Mouse (Mus musculus): ENCODE measurements around the gene Lpp. TPM values are rescaled to one million over a fixed set of nuclear protein-coding genes. Genes with fewer than 3 reads are reported as not detected.

Lpp gene
- polyA plus RNA-seq, 1 experiment from 2014 or later, result 46.6 TPM

DNA sequence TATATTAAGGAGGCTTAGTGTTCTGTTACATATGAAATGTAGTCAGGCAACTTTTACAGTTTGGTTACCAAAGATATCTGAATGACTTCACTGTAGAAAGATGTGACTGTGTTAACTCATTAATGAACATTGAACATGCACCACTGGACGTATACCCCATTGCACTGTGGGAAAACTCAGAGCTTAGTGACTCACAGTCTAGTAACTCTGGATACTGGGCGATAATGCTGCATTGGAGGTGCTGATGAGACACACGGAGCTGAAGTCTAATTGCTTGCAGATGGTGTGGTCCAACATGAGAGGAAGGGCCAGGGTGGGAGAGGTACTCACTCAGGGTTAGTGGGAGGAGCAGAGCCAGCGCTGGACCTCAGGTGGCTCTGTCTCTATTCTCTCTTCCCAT lies 34.7 kb downstream of the Lpp start:
- ATAC-seq (ENCODE audit: insufficient number of reproducible peaks, insufficient read depth, low FRiP score, low read depth), result no peak

DNA sequence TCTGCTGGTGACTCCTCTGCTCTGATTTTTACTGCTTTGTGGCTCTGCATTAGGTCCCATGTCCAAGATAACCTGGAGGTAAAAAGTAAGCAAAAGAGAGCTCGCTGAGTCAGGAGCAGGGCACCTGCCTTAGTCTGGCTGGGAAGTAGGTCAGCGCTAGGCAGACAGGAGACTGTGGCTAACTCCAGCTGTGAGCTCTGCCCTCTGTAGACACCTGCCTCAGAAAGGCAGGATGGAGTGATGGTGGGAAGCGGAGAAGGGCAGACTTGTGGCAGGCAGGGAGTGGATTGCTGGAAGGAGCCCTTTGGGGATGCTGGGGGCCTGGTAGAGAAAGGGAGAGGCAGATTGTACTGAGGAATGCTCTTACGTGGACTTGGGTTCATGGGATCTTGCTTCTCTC lies 35.4 kb downstream of the Lpp start:
- Histone ChIP-seq H3K27ac (replicated peaks in 1 of 2; ENCODE audit: control insufficient read depth in 1 of 2, insufficient read depth in 1 of 2, low read depth in 2 of 2, low read length in 2 of 2) (no peak overlapping the region; a peak in 1 of 4 replicates), H3K4me1 (ENCODE audit: control insufficient read depth in 2 of 2, insufficient read depth in 2 of 2, low read length in 2 of 2) (peaks cover 30 to 76% of the 10 kb centered on the region in 2 experiments)

More for the DNA sequence above, 34.7 kb downstream of the Lpp start:
- H3K9ac ChIP-seq (ENCODE audit: low read length), result no peak overlapping the region
- H3K4me1 ChIP-seq (ENCODE audit: control insufficient read depth in 2 of 2, insufficient read depth in 2 of 2, low read length in 2 of 2), result peaks cover 30 to 76% of the 10 kb centered on the region in 2 experiments
- H3K4me3 ChIP-seq (ENCODE audit: control insufficient read depth in 1 of 2, insufficient read depth in 1 of 2, low read depth in 1 of 2, low read length in 2 of 2), result no peak overlapping the region
- no peaks in the 10 kb centered on the region for H3K27me3 ChIP-seq (ENCODE audit: control insufficient read depth, insufficient read depth, low read length)
- H3K9me3 ChIP-seq (ENCODE audit: control insufficient read depth, low read length), result no peaks in the 10 kb centered on the region
- 59% methylated on average over 4 of the region's 4 CpGs for WGBS
- H3K4me2 ChIP-seq (ENCODE audit: low read length), result no peak overlapping the region
- no peaks in the 10 kb centered on the region for H3K36me3 ChIP-seq (ENCODE audit: control insufficient read depth, insufficient read depth, low read length)
- peak overlapping the region in 1 of 2 experiments; percentile 17; a peak in 1 of 4 replicates for H3K27ac ChIP-seq (replicated peaks in 1 of 2; ENCODE audit: control insufficient read depth in 1 of 2, insufficient read depth in 1 of 2, low read depth in 2 of 2, low read length in 2 of 2)

DNA sequence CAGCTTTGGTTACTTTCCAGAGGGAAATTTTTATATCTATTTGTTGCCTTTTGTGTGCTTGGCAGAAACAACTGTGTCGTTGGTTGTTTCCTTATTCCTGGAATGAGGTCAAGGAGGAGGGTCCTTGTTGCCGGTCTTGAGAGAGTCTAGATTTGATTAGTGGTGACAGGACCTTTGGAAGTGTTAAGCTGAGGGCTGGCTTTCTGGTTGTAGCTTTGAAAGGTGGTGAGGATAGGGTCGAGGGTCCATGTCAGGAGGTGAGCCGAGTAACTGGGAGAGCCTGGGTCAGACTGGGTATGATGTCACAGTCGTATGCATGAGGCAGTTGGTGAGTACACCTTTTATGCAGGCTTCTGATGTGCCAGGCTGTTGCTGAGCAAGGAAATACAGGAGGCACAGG lies 36.4 kb downstream of the Lpp start:
- Histone ChIP-seq H3K27me3 (ENCODE audit: control insufficient read depth, insufficient read depth, low read length) (no peaks in the 10 kb centered on the region), H3K36me3 (ENCODE audit: control insufficient read depth, insufficient read depth, low read length) (no peaks in the 10 kb centered on the region), H3K9me3 (ENCODE audit: control insufficient read depth, low read length) (no peaks in the 10 kb centered on the region), H3K4me1 (ENCODE audit: control insufficient read depth in 2 of 2, insufficient read depth in 2 of 2, low read length in 2 of 2) (peaks cover 30 to 76% of the 10 kb centered on the region in 2 experiments), H3K27ac (replicated peaks in 1 of 2; ENCODE audit: control insufficient read depth in 1 of 2, insufficient read depth in 1 of 2, low read depth in 2 of 2, low read length in 2 of 2) (no peak overlapping the region), H3K4me2 (ENCODE audit: low read length) (no peak overlapping the region), H3K9ac (ENCODE audit: low read length) (no peak overlapping the region; the same call in 1 of the 2 replicates), H3K4me3 (ENCODE audit: control insufficient read depth in 1 of 2, insufficient read depth in 1 of 2, low read depth in 1 of 2, low read length in 2 of 2) (no peak overlapping the region)
- WGBS, result 24% methylated on average over 5 of the region's 5 CpGs
- no peak for ATAC-seq (ENCODE audit: insufficient number of reproducible peaks, insufficient read depth, low FRiP score, low read depth)

More for the DNA sequence above, 35.4 kb downstream of the Lpp start:
- WGBS, result 84% methylated on average over 4 of the region's 4 CpGs
- Histone ChIP-seq H3K4me3 (ENCODE audit: control insufficient read depth in 1 of 2, insufficient read depth in 1 of 2, low read depth in 1 of 2, low read length in 2 of 2) (no peak overlapping the region), H3K9ac (ENCODE audit: low read length) (no peak overlapping the region), H3K27me3 (ENCODE audit: control insufficient read depth, insufficient read depth, low read length) (no peaks in the 10 kb centered on the region), H3K4me2 (ENCODE audit: low read length) (no peak overlapping the region), H3K9me3 (ENCODE audit: control insufficient read depth, low read length) (no peaks in the 10 kb centered on the region), H3K36me3 (ENCODE audit: control insufficient read depth, insufficient read depth, low read length) (no peaks in the 10 kb centered on the region)
- no peak for ATAC-seq (ENCODE audit: insufficient number of reproducible peaks, insufficient read depth, low FRiP score, low read depth)

DNA sequence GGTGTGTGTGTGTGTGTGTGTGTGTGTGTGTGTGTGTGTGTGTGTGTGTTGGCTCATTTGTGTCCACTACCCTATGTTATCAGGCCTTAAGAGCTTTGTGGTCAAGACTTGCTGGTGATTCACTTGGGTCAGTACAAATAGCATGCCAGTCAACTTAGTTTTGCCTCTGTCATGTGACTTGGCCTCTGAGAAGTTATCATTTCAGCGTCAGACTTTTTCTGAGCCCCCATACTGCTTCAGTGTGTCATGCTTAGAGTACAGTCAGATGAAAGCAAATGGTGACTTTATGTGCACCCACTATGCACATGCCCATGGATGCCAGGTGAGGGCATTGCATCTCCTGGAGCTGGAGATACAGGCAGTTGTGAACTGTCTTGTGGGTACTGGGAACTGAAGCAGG lies 38.5 kb downstream of the Lpp start:
- no peak overlapping the region for H3K4me2 ChIP-seq (ENCODE audit: low read length)
- WGBS, result 53% methylated on average over 1 of the region's 1 CpGs
- no peak overlapping the region for H3K9ac ChIP-seq (ENCODE audit: low read length)
- no peaks in the 10 kb centered on the region for H3K9me3 ChIP-seq (ENCODE audit: control insufficient read depth, low read length)
- ATAC-seq (ENCODE audit: insufficient number of reproducible peaks, insufficient read depth, low FRiP score, low read depth), result no peak
- peaks cover 41 to 76% of the 10 kb centered on the region in 2 experiments for H3K4me1 ChIP-seq (ENCODE audit: control insufficient read depth in 2 of 2, insufficient read depth in 2 of 2, low read length in 2 of 2)
- H3K27me3 ChIP-seq (ENCODE audit: control insufficient read depth, insufficient read depth, low read length), result no peaks in the 10 kb centered on the region
- no peaks in the 10 kb centered on the region for H3K36me3 ChIP-seq (ENCODE audit: control insufficient read depth, insufficient read depth, low read length)
- H3K4me3 ChIP-seq (ENCODE audit: control insufficient read depth in 1 of 2, insufficient read depth in 1 of 2, low read depth in 1 of 2, low read length in 2 of 2), result no peak overlapping the region
- no peak overlapping the region for H3K27ac ChIP-seq (replicated peaks in 1 of 2; ENCODE audit: control insufficient read depth in 1 of 2, insufficient read depth in 1 of 2, low read depth in 2 of 2, low read length in 2 of 2)

DNA sequence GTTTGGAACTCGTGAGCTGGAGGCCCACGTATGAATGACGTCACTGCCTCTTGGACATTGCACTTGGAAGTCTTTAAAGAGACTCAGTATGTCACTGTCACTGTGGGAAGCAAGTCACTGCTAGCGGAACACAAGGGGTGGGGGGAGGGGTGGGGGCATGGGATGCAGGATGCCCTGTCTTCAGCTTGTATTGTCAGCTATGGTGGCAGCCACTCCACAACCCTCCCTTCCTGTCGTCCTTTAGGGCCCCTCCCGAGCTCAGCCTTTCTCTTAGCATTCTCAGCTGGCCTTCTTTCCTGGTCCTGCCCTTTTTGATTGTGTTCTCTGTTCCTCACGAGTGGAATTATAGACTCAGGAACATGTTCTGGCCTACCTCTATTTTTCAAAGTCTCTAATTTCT lies 40.3 kb downstream of the Lpp start:
- Histone ChIP-seq H3K4me1 (ENCODE audit: control insufficient read depth in 2 of 2, insufficient read depth in 2 of 2, low read length in 2 of 2) (peaks cover 46 to 74% of the 10 kb centered on the region in 2 experiments), H3K27me3 (ENCODE audit: control insufficient read depth, insufficient read depth, low read length) (no peaks in the 10 kb centered on the region), H3K36me3 (ENCODE audit: control insufficient read depth, insufficient read depth, low read length) (no peaks in the 10 kb centered on the region), H3K27ac (replicated peaks in 1 of 2; ENCODE audit: control insufficient read depth in 1 of 2, insufficient read depth in 1 of 2, low read depth in 2 of 2, low read length in 2 of 2) (peak overlapping the region in 1 of 2 experiments; percentile 87; a peak in 2 of 4 replicates), H3K4me3 (ENCODE audit: control insufficient read depth in 1 of 2, insufficient read depth in 1 of 2, low read depth in 1 of 2, low read length in 2 of 2) (no peak overlapping the region), H3K4me2 (ENCODE audit: low read length) (peak overlapping the region; percentile 35), H3K9ac (ENCODE audit: low read length) (peak overlapping the region; percentile 56; the same call in 1 of the 2 replicates), H3K9me3 (ENCODE audit: control insufficient read depth, low read length) (no peaks in the 10 kb centered on the region)
- 10% methylated on average over 7 of the region's 7 CpGs for WGBS
- no peak for ATAC-seq (ENCODE audit: insufficient number of reproducible peaks, insufficient read depth, low FRiP score, low read depth)

DNA sequence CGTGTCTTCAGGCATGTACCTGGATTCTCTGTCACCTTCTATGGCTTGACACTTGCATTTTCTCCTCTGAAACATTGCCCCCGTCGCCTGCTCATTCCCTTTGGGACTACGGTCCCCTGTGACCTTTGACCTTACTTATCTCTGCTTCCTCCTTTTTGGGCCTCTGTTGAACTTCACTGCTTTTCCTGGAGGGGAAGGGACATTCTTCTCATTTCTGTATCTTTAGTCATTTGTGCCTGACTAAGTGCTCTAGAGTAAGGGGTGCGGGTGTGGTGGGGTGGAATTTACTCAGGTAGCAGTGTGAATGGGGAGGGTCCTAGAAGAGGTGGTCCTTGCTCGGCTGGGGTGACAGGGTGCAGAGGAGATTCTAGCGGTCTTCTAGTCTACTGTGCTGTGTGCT lies 40.7 kb downstream of the Lpp start:
- Histone ChIP-seq H3K4me1 (ENCODE audit: control insufficient read depth in 2 of 2, insufficient read depth in 2 of 2, low read length in 2 of 2) (peaks cover 45 to 74% of the 10 kb centered on the region in 2 experiments), H3K4me3 (ENCODE audit: control insufficient read depth in 1 of 2, insufficient read depth in 1 of 2, low read depth in 1 of 2, low read length in 2 of 2) (no peak overlapping the region), H3K9ac (ENCODE audit: low read length) (peak overlapping the region; percentile 56), H3K36me3 (ENCODE audit: control insufficient read depth, insufficient read depth, low read length) (no peaks in the 10 kb centered on the region), H3K4me2 (ENCODE audit: low read length) (peak overlapping the region; percentile 35), H3K27ac (replicated peaks in 1 of 2; ENCODE audit: control insufficient read depth in 1 of 2, insufficient read depth in 1 of 2, low read depth in 2 of 2, low read length in 2 of 2) (peak overlapping the region; percentile 76 to 87), H3K27me3 (ENCODE audit: control insufficient read depth, insufficient read depth, low read length) (no peaks in the 10 kb centered on the region), H3K9me3 (ENCODE audit: control insufficient read depth, low read length) (no peaks in the 10 kb centered on the region)
- WGBS, result 10% methylated on average over 7 of the region's 7 CpGs
- ATAC-seq (ENCODE audit: insufficient number of reproducible peaks, insufficient read depth, low FRiP score, low read depth), result no peak

DNA sequence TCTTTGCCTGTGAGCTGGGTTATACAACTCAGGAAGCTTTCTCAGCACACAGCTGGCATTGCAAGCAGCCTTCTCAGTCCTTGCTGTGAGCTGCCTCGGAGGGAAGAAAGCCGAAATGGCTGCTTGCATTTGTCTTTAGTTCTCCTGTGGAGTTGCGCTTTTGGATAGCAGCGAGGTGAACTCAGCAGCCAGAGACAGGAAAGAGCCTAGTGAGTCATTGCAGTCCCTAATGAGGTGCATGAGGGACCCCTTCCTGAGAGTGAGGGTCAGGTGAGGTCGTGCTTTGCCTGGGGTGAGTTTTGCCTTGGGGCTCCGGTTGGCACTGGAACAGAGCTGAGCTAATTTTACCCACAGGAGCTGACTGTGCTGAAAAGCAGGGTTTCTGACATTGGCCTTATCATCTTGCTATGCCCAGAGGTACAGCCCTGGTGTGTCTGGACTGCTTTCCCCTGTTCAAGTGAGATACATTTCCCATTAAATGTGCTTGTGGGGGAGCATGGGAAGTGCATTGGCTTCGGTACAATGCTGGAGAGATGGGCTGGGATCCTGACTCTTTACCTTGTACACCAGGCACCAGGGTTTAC lies 41.3 kb downstream of the Lpp start:
- peaks cover 46 to 74% of the 10 kb centered on the region in 2 experiments for H3K4me1 ChIP-seq (ENCODE audit: control insufficient read depth in 2 of 2, insufficient read depth in 2 of 2, low read length in 2 of 2)
- peak; percentile 69 for ATAC-seq (ENCODE audit: insufficient number of reproducible peaks, insufficient read depth, low FRiP score, low read depth)
- peak overlapping the region; percentile 56 for H3K9ac ChIP-seq (ENCODE audit: low read length)
- peak overlapping the region; percentile 76 to 87 for H3K27ac ChIP-seq (replicated peaks in 1 of 2; ENCODE audit: control insufficient read depth in 1 of 2, insufficient read depth in 1 of 2, low read depth in 2 of 2, low read length in 2 of 2)
- H3K4me3 ChIP-seq (ENCODE audit: control insufficient read depth in 1 of 2, insufficient read depth in 1 of 2, low read depth in 1 of 2, low read length in 2 of 2), result no peak overlapping the region
- no peaks in the 10 kb centered on the region for H3K36me3 ChIP-seq (ENCODE audit: control insufficient read depth, insufficient read depth, low read length)
- WGBS, result 11% methylated on average over 7 of the region's 7 CpGs
- peak overlapping the region; percentile 35 for H3K4me2 ChIP-seq (ENCODE audit: low read length)
- no peaks in the 10 kb centered on the region for H3K9me3 ChIP-seq (ENCODE audit: control insufficient read depth, low read length)
- no peaks in the 10 kb centered on the region for H3K27me3 ChIP-seq (ENCODE audit: control insufficient read depth, insufficient read depth, low read length)

DNA sequence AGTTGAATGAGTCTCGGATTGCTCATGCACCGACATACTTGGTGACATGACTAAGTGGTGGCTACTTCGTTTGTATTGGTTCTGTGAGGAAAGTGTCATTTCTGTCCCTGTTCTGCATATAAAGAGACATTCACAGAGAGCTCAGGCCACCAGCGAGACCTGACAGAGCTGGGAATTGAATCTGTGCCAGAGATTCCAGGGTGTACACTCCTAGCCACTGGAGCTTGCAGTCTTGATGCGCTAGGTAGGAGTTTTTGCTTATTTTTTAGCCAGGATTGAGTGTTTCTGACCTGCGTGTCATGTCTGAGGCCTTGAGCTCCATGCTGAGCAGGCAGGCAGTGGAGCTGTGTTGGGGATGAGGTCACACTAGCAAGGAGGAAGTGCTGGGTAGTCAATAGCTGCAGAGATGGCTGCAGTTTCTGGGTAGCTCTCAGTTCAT lies 41.8 kb downstream of the Lpp start:
- no peak for ATAC-seq (ENCODE audit: insufficient number of reproducible peaks, insufficient read depth, low FRiP score, low read depth)
- WGBS, result 13% methylated on average over 6 of the region's 6 CpGs
- Histone ChIP-seq H3K27me3 (ENCODE audit: control insufficient read depth, insufficient read depth, low read length) (no peaks in the 10 kb centered on the region), H3K9ac (ENCODE audit: low read length) (peak overlapping the region; percentile 54), H3K36me3 (ENCODE audit: control insufficient read depth, insufficient read depth, low read length) (no peaks in the 10 kb centered on the region), H3K4me2 (ENCODE audit: low read length) (peak overlapping the region; percentile 35), H3K4me1 (ENCODE audit: control insufficient read depth in 2 of 2, insufficient read depth in 2 of 2, low read length in 2 of 2) (peaks cover 43 to 74% of the 10 kb centered on the region in 2 experiments), H3K27ac (replicated peaks in 1 of 2; ENCODE audit: control insufficient read depth in 1 of 2, insufficient read depth in 1 of 2, low read depth in 2 of 2, low read length in 2 of 2) (peak overlapping the region; percentile 76 to 87), H3K4me3 (ENCODE audit: control insufficient read depth in 1 of 2, insufficient read depth in 1 of 2, low read depth in 1 of 2, low read length in 2 of 2) (no peak overlapping the region), H3K9me3 (ENCODE audit: control insufficient read depth, low read length) (no peaks in the 10 kb centered on the region)

Data from heart, embryonic 14.5 days (tissue).